Mouse (Mus musculus): ENCODE results near the gene Gm14288. TPM values are rescaled to one million over a fixed set of nuclear protein-coding genes. Genes with fewer than 3 reads are reported as not detected.
"Not testable (repeated sequence)": the region's sequence is repeated elsewhere in the genome, so short reads cannot be mapped to it uniquely, and the experiment has no call there.

Gene Gm14288
- polyA plus RNA-seq (2014; fragmentation: Nextera tagmentation; extraction: Ambion mirVana): 2.5 and 4.7 TPM in 2 replicates

- H3K27ac ChIP-seq (ENCODE audit: low read depth, low read length); H3K4me2 ChIP-seq (ENCODE audit: low read length); ATAC-seq; H3K36me3 ChIP-seq (ENCODE audit: control insufficient read depth, insufficient read depth, low read length); DNase-seq (ENCODE audit: low spot score); H3K4me1 ChIP-seq (ENCODE audit: control insufficient read depth, insufficient read depth, low read length); H3K27me3 ChIP-seq (replicated peaks; ENCODE audit: control insufficient read depth, insufficient read depth, low read length); H3K9me3 ChIP-seq (replicated peaks; ENCODE audit: control insufficient read depth, low read length); H3K9ac ChIP-seq (ENCODE audit: low read length); H3K4me3 ChIP-seq (ENCODE audit: low read depth, low read length): not testable (repeated sequence)
- WGBS: no CpG with 5 or more reads among the region's 6 CpGs
Observed at GRCm38 (mm10) chr2:175800993-175801392, at the start of gene Gm14288. TSS of gene Gm14288 (minus strand) at chr2:175801093.

DNA sequence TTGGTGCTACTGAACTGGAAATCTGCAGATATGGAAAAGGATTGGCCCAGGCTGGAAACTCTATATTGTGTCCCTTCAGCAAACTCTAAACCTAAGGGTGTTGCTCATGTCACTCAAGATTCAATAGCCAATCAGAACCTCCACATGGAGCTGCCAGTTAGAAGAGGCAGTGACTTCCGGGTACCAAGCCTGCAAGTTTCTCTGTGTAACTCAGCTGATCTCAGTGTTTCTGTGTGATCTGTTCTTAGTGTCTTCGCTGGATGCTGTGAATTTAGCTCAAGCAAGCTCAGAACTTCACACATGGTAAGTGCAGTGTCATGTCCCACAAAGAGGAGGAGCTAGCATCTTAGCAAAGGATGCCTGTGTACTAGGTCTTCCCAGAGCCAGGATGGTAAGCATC is 59.7 kb downstream of the Gm14288 start, which contains the start of gene Gm2007:
TSS of gene Gm2007 (plus strand) at position 301 of the 400 bp plus-strand sequence.
- H3K4me1 ChIP-seq (ENCODE audit: control insufficient read depth, insufficient read depth, low read length); H3K4me3 ChIP-seq (ENCODE audit: low read depth, low read length); H3K9ac ChIP-seq (ENCODE audit: low read length); H3K36me3 ChIP-seq (ENCODE audit: control insufficient read depth, insufficient read depth, low read length); H3K4me2 ChIP-seq (ENCODE audit: low read length); H3K9me3 ChIP-seq (replicated peaks; ENCODE audit: control insufficient read depth, low read length); H3K27me3 ChIP-seq (replicated peaks; ENCODE audit: control insufficient read depth, insufficient read depth, low read length); ATAC-seq; H3K27ac ChIP-seq (ENCODE audit: low read depth, low read length); DNase-seq (ENCODE audit: low spot score): not testable (repeated sequence)
- no CpG with 5 or more reads among the region's 2 CpGs for WGBS

Other genes with a start within 250 kb of the Gm14288 start
- not detected in 2 replicates for gene Gm11007, start 157.1 kb downstream of the Gm14288 start, polyA plus RNA-seq (2014; fragmentation: Nextera tagmentation; extraction: Ambion mirVana)
- 10.3 and 20.3 TPM in 2 replicates for gene Zfp969, start 97.4 kb downstream of the Gm14288 start, polyA plus RNA-seq (2014; fragmentation: Nextera tagmentation; extraction: Ambion mirVana)
- gene Gm2007, start 59.6 kb downstream of the Gm14288 start, polyA plus RNA-seq (2014; fragmentation: Nextera tagmentation; extraction: Ambion mirVana): not detected in 2 replicates
- gene Gm6710, start 68.1 kb upstream of the Gm14288 start, polyA plus RNA-seq (2014; fragmentation: Nextera tagmentation; extraction: Ambion mirVana): 33.0 and 35.6 TPM in 2 replicates
- gene Zfp966, start 130.0 kb upstream of the Gm14288 start, polyA plus RNA-seq (2014; fragmentation: Nextera tagmentation; extraction: Ambion mirVana): 1.9 and 2.4 TPM in 2 replicates
- 24.1 and 24.6 TPM in 2 replicates for gene Gm2026, start 164.2 kb upstream of the Gm14288 start, polyA plus RNA-seq (2014; fragmentation: Nextera tagmentation; extraction: Ambion mirVana)

Measured in forebrain, embryonic 14.5 days (tissue).